Mouse (Mus musculus) cerebellum, adult 2 months (tissue): Measurements from ENCODE around the gene Pex14.

ENCODE experiments used
- CTCF ChIP-seq: fragments of 200-500 bp; IDR thresholded peaks from 2 replicates; pipeline ENCODE4 v1.5.1; 2011; ENCODE audit warnings: low read depth, mild to moderate bottlenecking, control low read depth, low read length, moderate library complexity, borderline replicate concordance; ENCODE audit not compliant: insufficient read depth
- POLR2A ChIP-seq: fragments of 200-500 bp; IDR thresholded peaks from 2 replicates; pipeline ENCODE4 v1.6.1; 2011; ENCODE audit warnings: low read length, control low read depth, borderline replicate concordance; ENCODE audit not compliant: insufficient read depth

DNA sequence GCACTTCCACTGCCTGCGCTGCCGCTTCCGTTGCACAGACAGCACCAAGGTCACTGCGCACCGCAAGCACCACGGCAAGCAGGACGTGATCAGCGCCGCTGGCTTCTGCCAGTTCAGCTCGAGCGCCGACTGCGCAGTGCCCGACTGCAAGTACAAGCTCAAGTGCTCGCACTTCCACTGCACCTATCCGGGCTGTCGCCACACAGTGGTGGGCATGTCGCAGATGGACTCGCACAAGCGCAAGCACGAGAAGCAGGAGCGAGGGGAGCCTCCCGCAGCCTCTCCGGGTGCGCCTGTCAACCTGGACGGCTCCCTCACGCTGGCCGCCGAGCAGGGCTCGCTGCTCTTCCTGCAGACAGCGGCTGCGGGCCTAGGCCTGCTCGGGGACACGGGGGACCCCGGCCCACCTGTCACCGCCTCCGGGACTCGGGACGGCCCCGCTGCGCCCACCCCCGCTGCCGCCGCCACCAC is 147.8 kb downstream of the Pex14 start:
- TF ChIP-seq CTCF (no peak), POLR2A (no peak)
